Mouse (Mus musculus): ENCODE measurements around the gene Shf. TPM values are rescaled to one million over a fixed set of nuclear protein-coding genes. Genes with fewer than 3 reads are reported as not detected.
"Not testable (repeated sequence)": the region's sequence is repeated elsewhere in the genome, so short reads cannot be mapped to it uniquely, and the experiment has no call there.

The Shf gene
- polyA plus RNA-seq, 1 experiment from 2014 or later = 13.8 TPM

GRCm38 (mm10) chr2:122347257-122347656 lies 21.7 kb downstream of the Shf start:
- no peak overlapping the region for H3K9ac ChIP-seq (ENCODE audit: low read length)
- 89% methylated on average over 3 of the region's 3 CpGs for WGBS
- no peaks in the 10 kb centered on the region for H3K36me3 ChIP-seq (ENCODE audit: control insufficient read depth, insufficient read depth, low read length)
- peaks cover 24% of the 10 kb centered on the region for H3K4me1 ChIP-seq (ENCODE audit: control insufficient read depth, insufficient read depth, low read length)
- H3K27me3 ChIP-seq (ENCODE audit: control insufficient read depth, insufficient read depth, low read length) = no peaks in the 10 kb centered on the region
- DNase-seq (ENCODE audit: low spot score) (no peak), ATAC-seq (ENCODE audit: insufficient read depth, low FRiP score, low TSS enrichment) (no peak)
- no peak overlapping the region for H3K27ac ChIP-seq (ENCODE audit: low read depth, low read length)
- H3K4me3 ChIP-seq (ENCODE audit: low read depth, low read length) = no peak overlapping the region
- H3K9me3 ChIP-seq (ENCODE audit: control insufficient read depth, low read length) = no peaks in the 10 kb centered on the region
- H3K4me2 ChIP-seq (ENCODE audit: low read depth) = no peak overlapping the region

- not testable (repeated sequence) for H3K4me2 ChIP-seq (ENCODE audit: low read depth); H3K9me3 ChIP-seq (ENCODE audit: control insufficient read depth, low read length); DNase-seq (ENCODE audit: low spot score); H3K36me3 ChIP-seq (ENCODE audit: control insufficient read depth, insufficient read depth, low read length); H3K9ac ChIP-seq (ENCODE audit: low read length); H3K27ac ChIP-seq (ENCODE audit: low read depth, low read length); H3K4me3 ChIP-seq (ENCODE audit: low read depth, low read length); H3K27me3 ChIP-seq (ENCODE audit: control insufficient read depth, insufficient read depth, low read length); ATAC-seq (ENCODE audit: insufficient read depth, low FRiP score, low TSS enrichment)
- H3K4me1 ChIP-seq (ENCODE audit: control insufficient read depth, insufficient read depth, low read length) = peaks cover 16% of the 10 kb centered on the region
- 90% methylated on average over 6 of the region's 6 CpGs for WGBS
These were observed 22.8 kb downstream of the Shf start for GRCm38 (mm10) chr2:122346164-122346563.

- Histone ChIP-seq H3K4me1 (ENCODE audit: control insufficient read depth, insufficient read depth, low read length) (peaks cover 14% of the 10 kb centered on the region), H3K4me2 (ENCODE audit: low read depth) (no peak overlapping the region), H3K9ac (ENCODE audit: low read length) (no peak overlapping the region), H3K27me3 (ENCODE audit: control insufficient read depth, insufficient read depth, low read length) (no peaks in the 10 kb centered on the region), H3K4me3 (ENCODE audit: low read depth, low read length) (no peak overlapping the region), H3K36me3 (ENCODE audit: control insufficient read depth, insufficient read depth, low read length) (no peaks in the 10 kb centered on the region), H3K27ac (ENCODE audit: low read depth, low read length) (no peak overlapping the region), H3K9me3 (ENCODE audit: control insufficient read depth, low read length) (no peaks in the 10 kb centered on the region)
- 83% methylated on average over 6 of the region's 6 CpGs for WGBS
- ATAC-seq (ENCODE audit: insufficient read depth, low FRiP score, low TSS enrichment) = no peak
- DNase-seq (ENCODE audit: low spot score) = no peak
These were observed 23.7 kb downstream of the Shf start for GRCm38 (mm10) chr2:122345106-122345893.

GRCm38 (mm10) chr2:122337291-122337690 lies 31.7 kb downstream of the Shf start:
- ATAC-seq (ENCODE audit: insufficient read depth, low FRiP score, low TSS enrichment) = no peak
- H3K4me1 ChIP-seq (ENCODE audit: control insufficient read depth, insufficient read depth, low read length) = no peaks in the 10 kb centered on the region

DNA sequence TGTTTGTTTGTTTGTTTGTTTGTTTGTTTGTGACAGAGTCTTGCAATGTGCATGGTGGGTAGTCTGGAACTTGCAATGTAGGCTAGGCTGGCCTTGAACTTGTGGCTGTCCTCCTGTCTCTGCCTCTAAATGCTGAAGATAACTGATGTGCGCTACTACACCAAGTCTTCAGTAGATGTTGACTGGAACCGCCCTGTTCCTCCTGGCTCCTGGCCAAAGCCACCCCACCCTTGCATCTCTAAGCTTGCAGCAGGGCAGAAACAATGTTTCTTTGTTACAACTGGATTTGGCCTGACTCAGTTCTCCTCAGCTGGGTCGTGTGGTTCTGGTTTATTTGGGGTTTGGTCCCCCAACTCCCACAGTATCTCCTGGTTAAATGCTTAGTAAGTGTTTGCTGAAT lies 34.8 kb downstream of the Shf start:
- Histone ChIP-seq H3K4me2 (ENCODE audit: low read depth) (no peak overlapping the region), H3K27ac (ENCODE audit: low read depth, low read length) (no peak overlapping the region), H3K9me3 (ENCODE audit: control insufficient read depth, low read length) (no peaks in the 10 kb centered on the region), H3K4me3 (ENCODE audit: low read depth, low read length) (no peak overlapping the region), H3K27me3 (ENCODE audit: control insufficient read depth, insufficient read depth, low read length) (no peaks in the 10 kb centered on the region), H3K36me3 (ENCODE audit: control insufficient read depth, insufficient read depth, low read length) (no peaks in the 10 kb centered on the region), H3K4me1 (ENCODE audit: control insufficient read depth, insufficient read depth, low read length) (no peaks in the 10 kb centered on the region), H3K9ac (ENCODE audit: low read length) (no peak overlapping the region)
- ATAC-seq (ENCODE audit: insufficient read depth, low FRiP score, low TSS enrichment) = no peak
- WGBS = 81% methylated on average over 3 of the region's 3 CpGs
- DNase-seq (ENCODE audit: low spot score) = no peak

More at GRCm38 (mm10) chr2:122337291-122337690, 31.7 kb downstream of the Shf start:
- WGBS = 63% methylated on average over 21 of the region's 21 CpGs
- H3K4me3 ChIP-seq (ENCODE audit: low read depth, low read length) = no peak overlapping the region
- H3K27me3 ChIP-seq (ENCODE audit: control insufficient read depth, insufficient read depth, low read length) = no peaks in the 10 kb centered on the region
- H3K4me2 ChIP-seq (ENCODE audit: low read depth) = peak overlapping the region; percentile 24
- DNase-seq (ENCODE audit: low spot score) = no peak
- no peak overlapping the region for H3K9ac ChIP-seq (ENCODE audit: low read length)
- H3K9me3 ChIP-seq (ENCODE audit: control insufficient read depth, low read length) = no peaks in the 10 kb centered on the region
- H3K27ac ChIP-seq (ENCODE audit: low read depth, low read length) = no peak overlapping the region
- no peaks in the 10 kb centered on the region for H3K36me3 ChIP-seq (ENCODE audit: control insufficient read depth, insufficient read depth, low read length)

GRCm38 (mm10) chr2:122332222-122332621 lies 36.7 kb downstream of the Shf start:
- no peak overlapping the region for H3K27ac ChIP-seq (ENCODE audit: low read depth, low read length)
- no peaks in the 10 kb centered on the region for H3K36me3 ChIP-seq (ENCODE audit: control insufficient read depth, insufficient read depth, low read length)
- DNase-seq (ENCODE audit: low spot score) = no peak
- no peaks in the 10 kb centered on the region for H3K9me3 ChIP-seq (ENCODE audit: control insufficient read depth, low read length)
- no peak overlapping the region for H3K9ac ChIP-seq (ENCODE audit: low read length)
- WGBS = 85% methylated on average over 3 of the region's 3 CpGs
- H3K4me3 ChIP-seq (ENCODE audit: low read depth, low read length) = no peak overlapping the region
- no peak for ATAC-seq (ENCODE audit: insufficient read depth, low FRiP score, low TSS enrichment)
- no peaks in the 10 kb centered on the region for H3K4me1 ChIP-seq (ENCODE audit: control insufficient read depth, insufficient read depth, low read length)
- H3K4me2 ChIP-seq (ENCODE audit: low read depth) = no peak overlapping the region
- H3K27me3 ChIP-seq (ENCODE audit: control insufficient read depth, insufficient read depth, low read length) = no peaks in the 10 kb centered on the region

GRCm38 (mm10) chr2:122330317-122330716 lies 38.6 kb downstream of the Shf start:
- H3K36me3 ChIP-seq (ENCODE audit: control insufficient read depth, insufficient read depth, low read length); ATAC-seq (ENCODE audit: insufficient read depth, low FRiP score, low TSS enrichment); H3K27me3 ChIP-seq (ENCODE audit: control insufficient read depth, insufficient read depth, low read length); H3K4me1 ChIP-seq (ENCODE audit: control insufficient read depth, insufficient read depth, low read length); H3K4me3 ChIP-seq (ENCODE audit: low read depth, low read length); H3K9me3 ChIP-seq (ENCODE audit: control insufficient read depth, low read length); H3K4me2 ChIP-seq (ENCODE audit: low read depth); H3K27ac ChIP-seq (ENCODE audit: low read depth, low read length); DNase-seq (ENCODE audit: low spot score); H3K9ac ChIP-seq (ENCODE audit: low read length): not testable (repeated sequence)
- WGBS = 90% methylated on average over 5 of the region's 6 CpGs

DNA sequence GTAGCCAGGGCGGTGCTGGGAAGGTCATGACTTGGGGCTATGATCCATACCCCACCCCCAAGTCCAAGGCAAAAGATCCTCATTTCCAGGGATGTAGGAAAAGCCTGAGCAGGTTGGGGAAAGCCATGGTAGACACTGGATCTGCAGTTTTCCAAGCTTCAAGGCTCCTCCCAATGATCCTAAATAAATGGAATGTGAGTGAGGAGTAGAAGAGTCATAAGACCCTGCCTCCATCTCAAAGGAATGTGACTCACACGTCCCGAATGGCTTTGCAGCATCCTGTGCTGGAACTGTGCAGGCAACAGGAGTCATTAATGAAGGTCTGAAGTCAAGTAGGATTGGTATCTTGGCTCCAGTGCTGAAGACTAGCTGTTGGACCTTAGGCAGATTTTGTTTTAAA lies 41.0 kb downstream of the Shf start:
- Histone ChIP-seq H3K4me1 (ENCODE audit: control insufficient read depth, insufficient read depth, low read length) (no peaks in the 10 kb centered on the region), H3K27ac (ENCODE audit: low read depth, low read length) (no peak overlapping the region), H3K4me2 (ENCODE audit: low read depth) (no peak overlapping the region), H3K4me3 (ENCODE audit: low read depth, low read length) (no peak overlapping the region), H3K9me3 (ENCODE audit: control insufficient read depth, low read length) (no peaks in the 10 kb centered on the region), H3K36me3 (ENCODE audit: control insufficient read depth, insufficient read depth, low read length) (no peaks in the 10 kb centered on the region), H3K9ac (ENCODE audit: low read length) (no peak overlapping the region), H3K27me3 (ENCODE audit: control insufficient read depth, insufficient read depth, low read length) (no peaks in the 10 kb centered on the region)
- DNase-seq (ENCODE audit: low spot score) = no peak
- WGBS = 85% methylated on average over 3 of the region's 3 CpGs
- no peak for ATAC-seq (ENCODE audit: insufficient read depth, low FRiP score, low TSS enrichment)

- Histone ChIP-seq H3K9ac (ENCODE audit: low read length) (no peak overlapping the region), H3K4me1 (ENCODE audit: control insufficient read depth, insufficient read depth, low read length) (no peaks in the 10 kb centered on the region), H3K36me3 (ENCODE audit: control insufficient read depth, insufficient read depth, low read length) (no peaks in the 10 kb centered on the region)
These were observed 43.6 kb downstream of the Shf start for GRCm38 (mm10) chr2:122325361-122325760.

More at GRCm38 (mm10) chr2:122325361-122325760, 43.6 kb downstream of the Shf start:
- H3K27me3 ChIP-seq (ENCODE audit: control insufficient read depth, insufficient read depth, low read length) = no peaks in the 10 kb centered on the region
- no peak overlapping the region for H3K4me3 ChIP-seq (ENCODE audit: low read depth, low read length)
- H3K27ac ChIP-seq (ENCODE audit: low read depth, low read length) = no peak overlapping the region
- no peak for ATAC-seq (ENCODE audit: insufficient read depth, low FRiP score, low TSS enrichment)
- no peak overlapping the region for H3K4me2 ChIP-seq (ENCODE audit: low read depth)
- DNase-seq (ENCODE audit: low spot score) = no peak
- 84% methylated on average over 2 of the region's 2 CpGs for WGBS
- no peaks in the 10 kb centered on the region for H3K9me3 ChIP-seq (ENCODE audit: control insufficient read depth, low read length)
